Mouse (Mus musculus) ES-E14 (cell line): ENCODE results near the gene 4833423E24Rik. TPM values are rescaled to one million over a fixed set of nuclear protein-coding genes. Genes with fewer than 3 reads are reported as not detected.

Source experiments
- DNase-seq: peaks from one replicate; pipeline ENCODE4 v3.0.0-alpha.2; 2013; ENCODE audit warnings: low read depth, low spot score
- H3K27ac ChIP-seq: 2 replicates; pipeline ENCODE4 v1.5.1; 2012; ENCODE audit warnings: low read depth, mild to moderate bottlenecking, low read length, moderate library complexity, mixed read lengths; ENCODE audit not compliant: poor library complexity, insufficient read depth, severe bottlenecking
- H3K36me3 ChIP-seq: 2 replicates; pipeline ENCODE4 v1.6.1; 2012; ENCODE audit warnings: mild to moderate bottlenecking, low read length, moderate library complexity, mixed read lengths; ENCODE audit not compliant: control insufficient read depth, poor library complexity, insufficient read depth, severe bottlenecking
- H3K4me1 ChIP-seq, 2 experiments: fragments of 150-350 bp in 1 of 2; sonication (generic) in 1 of 2; 2 replicates each; pipeline ENCODE4 v1.6.1; 2012; ENCODE audit warnings: low read length in 2 of 2, mild to moderate bottlenecking in 1 of 2, mixed read lengths in 1 of 2; ENCODE audit not compliant: control insufficient read depth in 2 of 2, insufficient read depth in 2 of 2, poor library complexity in 1 of 2
- H3K4me3 ChIP-seq, 2 experiments: fragments of 150-350 bp in 1 of 2; sonication (generic) in 1 of 2; 2 replicates each; pipeline ENCODE4 v1.5.1; 2012; ENCODE audit warnings: low read length in 2 of 2, low read depth in 1 of 2, mild to moderate bottlenecking in 1 of 2, mixed read lengths in 1 of 2; ENCODE audit not compliant: insufficient read depth in 1 of 2, poor library complexity in 1 of 2, severe bottlenecking in 1 of 2
- H3K9ac ChIP-seq: 2 replicates; pipeline ENCODE4 v1.6.1; 2012; ENCODE audit warnings: low read depth, mild to moderate bottlenecking, low read length, mixed read lengths; ENCODE audit not compliant: poor library complexity, insufficient read depth, severe bottlenecking
- H3K9me3 ChIP-seq: fragments of 150-350 bp; sonication (generic); 2 replicates; pipeline ENCODE4 v1.6.1; 2012; ENCODE audit warnings: low read depth, mild to moderate bottlenecking, low read length; ENCODE audit not compliant: control insufficient read depth, insufficient read depth
- CHD2 ChIP-seq: IDR thresholded peaks from 2 replicates; pipeline ENCODE4 v1.6.1; 2014; ENCODE audit warnings: mild to moderate bottlenecking, low read depth, low read length, inconsistent platforms
- HCFC1 ChIP-seq: IDR thresholded peaks from 2 replicates; pipeline ENCODE4 v1.6.1; 2012; ENCODE audit warnings: low read length, inconsistent platforms, borderline replicate concordance; ENCODE audit not compliant: insufficient read depth
- MAFK ChIP-seq: IDR thresholded peaks from 2 replicates; pipeline ENCODE4 v1.6.1; 2014; ENCODE audit warnings: mild to moderate bottlenecking, low read depth, low read length, inconsistent platforms; ENCODE audit not compliant: insufficient read depth
- ZC3H11A ChIP-seq: IDR thresholded peaks from 2 replicates; pipeline ENCODE4 v1.6.1; 2012; ENCODE audit warnings: low read depth, mild to moderate bottlenecking, inconsistent platforms, low read length, borderline replicate concordance
- ZNF384 ChIP-seq: IDR thresholded peaks from 2 replicates; pipeline ENCODE4 v1.6.1; 2012; ENCODE audit warnings: low read depth, low read length, inconsistent platforms
- in situ Hi-C, 2 experiments: fragments of 600-800 bp; cut with MboI; formaldehyde crosslinking; loops; one replicate each; pipeline ENCODE4 v1.15.1; 2025; ENCODE audit warnings: low sequenced_read_pairs in 2 of 2, inconsistent platforms in 1 of 2; ENCODE audit not compliant: unreplicated experiment in 2 of 2
- total RNA-seq: library from RNA; depleted of rRNA; stranded (reverse); fragments of 300-350 nt; gene quantifications from 2 replicates; pipeline ENCODE4 v1.2.3, GENCODE M21; 2012

4833423E24Rik gene
- total RNA-seq, 1 experiment, result not detected

DNA sequence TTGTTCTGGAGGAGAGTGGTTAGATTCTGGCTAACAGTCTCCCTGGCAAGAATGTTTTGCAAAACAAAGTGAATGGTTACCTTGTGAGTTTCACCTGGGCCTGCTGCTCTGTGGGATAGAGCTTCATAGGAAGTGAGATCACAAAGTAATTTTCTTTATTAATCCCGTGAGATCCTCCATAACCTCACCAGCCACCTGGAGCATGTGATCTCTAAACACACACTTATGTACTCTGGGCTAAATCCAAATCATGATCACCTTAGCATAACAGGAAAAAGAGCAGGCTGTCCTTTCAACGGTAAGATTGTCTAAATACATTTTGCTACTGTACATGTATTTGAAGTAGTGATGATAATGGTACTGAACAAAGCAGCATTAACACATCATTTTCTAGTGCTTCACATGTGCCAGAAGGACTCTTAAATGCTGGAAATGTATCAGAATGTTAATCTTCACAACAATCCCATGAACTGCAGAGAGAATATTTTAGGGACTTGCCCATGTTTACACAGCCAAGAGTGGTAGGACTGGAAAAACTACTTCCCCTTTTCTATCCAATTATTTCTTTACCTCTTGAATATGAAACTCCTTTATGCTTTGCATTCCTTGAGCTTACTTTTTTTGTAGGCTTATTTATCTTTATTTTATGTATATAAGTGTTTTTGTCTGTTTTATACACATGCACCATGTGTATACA lies 13.4 kb upstream of the 4833423E24Rik start:
- DNase-seq, result no peak
- TF ChIP-seq HCFC1, result no peak
- TF ChIP-seq ZNF384, result no peak
- TF ChIP-seq MAFK, result no peak
- no peak for TF ChIP-seq ZC3H11A
- TF ChIP-seq CHD2, result no peak
- Histone ChIP-seq H3K27ac (no peak overlapping the region), H3K9me3 (no peaks in the 10 kb centered on the region), H3K9ac (no peak overlapping the region), H3K4me1 (no peaks in the 10 kb centered on the region), H3K36me3 (no peaks in the 10 kb centered on the region), H3K4me3 (no peak overlapping the region)
- in situ Hi-C loops, result no loop called here

DNA sequence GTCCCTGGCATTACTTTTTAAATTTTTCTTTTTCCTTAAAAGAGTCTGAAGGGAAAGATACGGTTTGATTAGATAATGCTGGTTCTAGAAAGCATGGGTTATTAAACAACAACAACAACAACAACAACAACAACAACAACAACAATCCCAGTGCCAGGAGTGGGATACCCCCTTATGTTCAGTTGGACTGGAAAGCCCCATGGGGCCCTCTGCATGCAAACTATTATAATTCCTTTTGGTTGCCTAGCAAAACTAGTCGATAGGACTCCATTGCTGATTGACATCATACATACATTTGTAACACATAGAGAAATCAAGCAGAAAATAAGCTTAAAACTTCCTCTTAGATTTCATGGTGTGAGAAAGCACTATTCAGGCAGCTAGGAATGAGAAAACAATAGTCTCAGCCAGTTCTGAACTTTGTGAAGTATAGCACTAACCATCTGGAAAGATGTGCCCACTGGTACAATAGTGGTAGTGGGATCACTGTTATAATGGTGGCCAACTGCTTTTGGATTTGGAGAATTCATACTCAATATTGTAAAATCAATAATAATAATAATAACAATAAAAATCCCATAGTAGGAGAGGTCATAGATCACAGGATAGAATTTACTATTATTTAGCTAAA lies 4.2 kb upstream of the 4833423E24Rik start:
- Histone ChIP-seq H3K27ac (no peak overlapping the region), H3K9me3 (no peaks in the 10 kb centered on the region), H3K4me3 (no peak overlapping the region), H3K36me3 (no peaks in the 10 kb centered on the region), H3K9ac (no peak overlapping the region), H3K4me1 (no peaks in the 10 kb centered on the region)
- no peak for DNase-seq
- in situ Hi-C loops, result no loop called here
- TF ChIP-seq ZNF384 (no peak), CHD2 (no peak), HCFC1 (no peak), ZC3H11A (no peak), MAFK (no peak)

DNA sequence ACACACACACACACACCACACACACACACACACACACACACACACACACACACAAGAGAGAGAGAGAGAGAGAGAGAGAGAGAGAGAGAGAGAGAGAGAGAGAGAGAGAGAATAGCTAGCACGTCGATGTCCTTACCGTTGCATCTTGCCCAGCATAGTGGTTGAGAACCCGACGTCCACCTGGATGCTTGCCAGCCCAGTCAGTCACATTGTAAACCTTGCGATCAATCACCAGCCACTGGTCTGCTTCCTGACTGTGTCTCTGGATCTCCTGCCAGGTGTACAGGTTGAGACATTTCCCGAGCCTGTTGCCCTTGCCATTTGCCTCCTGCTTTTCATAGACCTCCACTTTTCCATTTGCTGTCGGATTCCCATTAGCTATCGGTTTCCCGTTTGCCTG lies 532 bp downstream of the 4833423E24Rik start:
- DNase-seq, result no peak
- in situ Hi-C loops, result no loop called here
- Histone ChIP-seq H3K36me3 (no peaks in the 10 kb centered on the region), H3K4me3 (no peak overlapping the region), H3K9ac (no peak overlapping the region), H3K9me3 (no peaks in the 10 kb centered on the region), H3K4me1 (no peaks in the 10 kb centered on the region), H3K27ac (no peak overlapping the region)
- no peak for TF ChIP-seq ZC3H11A

DNA sequence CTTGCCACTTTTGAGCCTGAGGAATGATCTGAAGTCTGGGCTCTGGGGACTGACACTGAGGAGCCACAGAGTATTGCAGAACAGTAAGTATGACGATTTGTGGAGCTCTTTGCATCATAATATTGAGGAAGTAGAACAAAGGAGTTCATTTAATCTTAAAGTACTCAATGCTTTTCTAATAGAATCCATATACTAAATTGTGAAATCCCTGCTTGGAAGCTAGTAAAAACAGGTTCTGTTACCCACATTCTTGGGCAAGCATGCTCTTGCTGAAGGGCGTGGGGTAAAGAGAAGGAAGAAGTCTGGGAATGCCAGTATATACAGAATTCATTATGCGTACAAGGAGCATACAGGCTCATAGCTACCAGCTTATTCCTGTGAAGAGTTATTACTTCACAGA lies 8.4 kb downstream of the 4833423E24Rik start:
- Histone ChIP-seq H3K4me1 (no peaks in the 10 kb centered on the region), H3K27ac (no peak overlapping the region), H3K9me3 (no peaks in the 10 kb centered on the region), H3K9ac (no peak overlapping the region), H3K4me3 (no peak overlapping the region), H3K36me3 (no peaks in the 10 kb centered on the region)
- TF ChIP-seq MAFK, result no peak
- no peak for TF ChIP-seq ZNF384
- no peak for TF ChIP-seq HCFC1
- no peak for TF ChIP-seq CHD2
- no peak for TF ChIP-seq ZC3H11A
- in situ Hi-C loops, result no loop called here
- DNase-seq, result no peak

DNA sequence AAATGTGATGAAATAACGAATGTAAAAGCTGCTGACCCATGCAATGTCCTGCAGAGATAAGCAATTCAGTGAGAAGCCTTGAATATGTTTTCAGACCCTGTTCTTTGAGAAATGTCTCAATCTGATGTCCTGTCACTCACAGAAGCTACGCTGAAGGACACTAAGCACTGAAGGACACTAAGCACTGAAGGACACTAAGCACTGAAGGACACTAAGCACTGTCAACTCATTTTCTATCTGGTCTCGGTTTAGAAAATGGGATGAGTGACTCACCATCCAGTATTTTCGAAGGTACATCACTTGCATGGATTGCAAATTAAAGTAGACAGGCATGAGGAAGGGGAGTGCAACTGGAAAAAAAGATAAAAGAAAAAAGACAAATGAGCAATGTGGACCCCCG lies 28.4 kb downstream of the 4833423E24Rik start:
- H3K4me1 ChIP-seq, result no peaks in the 10 kb centered on the region
- H3K27ac ChIP-seq, result no peak overlapping the region
- H3K9me3 ChIP-seq, result no peaks in the 10 kb centered on the region
- H3K4me3 ChIP-seq, result no peak overlapping the region
- no peaks in the 10 kb centered on the region for H3K36me3 ChIP-seq
- no peak for DNase-seq
- in situ Hi-C loops, result no loop called here
- TF ChIP-seq HCFC1 (no peak), MAFK (no peak), ZNF384 (no peak), CHD2 (no peak), ZC3H11A (no peak)
- no peak overlapping the region for H3K9ac ChIP-seq
